Mouse (Mus musculus) intestine, embryonic 16.5 days (tissue): ENCODE measurements around the gene Pmpca. TPM values are rescaled to one million over a fixed set of nuclear protein-coding genes. Genes with fewer than 3 reads are reported as not detected.

Experiments
- ATAC-seq: fragments of 200-750 bp; cut with Nextera tagmentation; 2 replicates; pipeline ENCODE4 v1.8.0; 2017; ENCODE audit warnings: moderate TSS enrichment, moderate library complexity
- H3K27ac ChIP-seq: fragments of 300-500 bp; sonication (generic); 2 replicates; pipeline ENCODE4 v1.5.1; 2014; ENCODE audit warnings: mild to moderate bottlenecking, low read length
- H3K27me3 ChIP-seq: fragments of 300-500 bp; sonication (generic); replicated peaks from 2 replicates; pipeline ENCODE4 v1.6.1; 2014; ENCODE audit warnings: low read length, control low read depth, mixed read lengths; ENCODE audit not compliant: control insufficient read depth, insufficient read depth
- H3K36me3 ChIP-seq: fragments of 300-500 bp; sonication (generic); 2 replicates; pipeline ENCODE4 v1.6.1; 2014; ENCODE audit warnings: low read length, control low read depth; ENCODE audit not compliant: control insufficient read depth, insufficient read depth
- H3K4me1 ChIP-seq: fragments of 300-500 bp; sonication (generic); 2 replicates; pipeline ENCODE4 v1.6.1; 2014; ENCODE audit warnings: low read length, control low read depth, mixed read lengths; ENCODE audit not compliant: control insufficient read depth, insufficient read depth
- H3K4me2 ChIP-seq: fragments of 300-500 bp; sonication (generic); 2 replicates; pipeline ENCODE4 v1.6.1; 2014; ENCODE audit warnings: low read depth, low read length, control low read depth
- H3K4me3 ChIP-seq: fragments of 300-500 bp; sonication (generic); 2 replicates; pipeline ENCODE4 v1.5.1; 2014; ENCODE audit warnings: mild to moderate bottlenecking, low read length
- H3K9ac ChIP-seq: fragments of 300-500 bp; sonication (generic); 2 replicates; pipeline ENCODE4 v1.6.1; 2014; ENCODE audit warnings: low read depth, low read length
- H3K9me3 ChIP-seq: fragments of 300-500 bp; sonication (generic); 2 replicates; pipeline ENCODE4 v1.6.1; 2016; ENCODE audit warnings: low read length, control low read depth; ENCODE audit not compliant: control insufficient read depth
- WGBS: fragments of 180-500 bp; shearing (Covaris S2); extraction: QIAGEN DNeasy Blood & Tissue Kit; methylation state at CpG from one replicate; pipeline ENCODE4 v1.1.7; 2014; 5-methylcytosine and 5-hydroxymethylcytosine counted together
- polyA plus RNA-seq: library from polyadenylated mRNA; unstranded; fragments of >200 nt; fragmentation: Nextera tagmentation; extraction: Ambion mirVana; gene quantifications from 2 replicates; pipeline ENCODE4 v1.2.1, GENCODE M21; 2015

Pmpca gene
- polyA plus RNA-seq, 1 experiment from 2014 or later = 105 TPM

- WGBS = 93% methylated on average over 4 of the region's 4 CpGs
- H3K4me3 ChIP-seq = no peak overlapping the region
- no peak overlapping the region for H3K27ac ChIP-seq
- no peaks in the 10 kb centered on the region for H3K36me3 ChIP-seq
- ATAC-seq = no peak
- no peak overlapping the region for H3K9ac ChIP-seq
- no peaks in the 10 kb centered on the region for H3K27me3 ChIP-seq
- no peak overlapping the region for H3K4me2 ChIP-seq
- H3K4me1 ChIP-seq = peaks cover 11% of the 10 kb centered on the region
- H3K9me3 ChIP-seq = no peaks in the 10 kb centered on the region
These were observed 34.7 kb upstream of the Pmpca start for GRCm38 (mm10) chr2:26354401-26354800.

GRCm38 (mm10) chr2:26356231-26356630 lies 32.9 kb upstream of the Pmpca start:
- H3K4me2 ChIP-seq = no peak overlapping the region
- H3K4me1 ChIP-seq = peaks cover 7% of the 10 kb centered on the region
- WGBS = 83% methylated on average over 4 of the region's 4 CpGs
- no peak overlapping the region for H3K27ac ChIP-seq
- no peak overlapping the region for H3K4me3 ChIP-seq
- ATAC-seq = no peak
- H3K27me3 ChIP-seq = no peaks in the 10 kb centered on the region
- H3K9ac ChIP-seq = no peak overlapping the region
- no peaks in the 10 kb centered on the region for H3K9me3 ChIP-seq
- H3K36me3 ChIP-seq = no peaks in the 10 kb centered on the region

GRCm38 (mm10) chr2:26356678-26357077 lies 32.5 kb upstream of the Pmpca start:
- ATAC-seq = no peak
- H3K4me3 ChIP-seq = no peak overlapping the region
- WGBS = 74% methylated on average over 7 of the region's 7 CpGs
- no peaks in the 10 kb centered on the region for H3K27me3 ChIP-seq
- peaks cover 6% of the 10 kb centered on the region for H3K4me1 ChIP-seq
- H3K9me3 ChIP-seq = no peaks in the 10 kb centered on the region
- no peaks in the 10 kb centered on the region for H3K36me3 ChIP-seq
- H3K4me2 ChIP-seq = no peak overlapping the region
- H3K27ac ChIP-seq = no peak overlapping the region
- no peak overlapping the region for H3K9ac ChIP-seq

- Histone ChIP-seq H3K36me3 (no peaks in the 10 kb centered on the region), H3K4me3 (no peak overlapping the region), H3K4me1 (peaks cover 5% of the 10 kb centered on the region), H3K9me3 (no peaks in the 10 kb centered on the region), H3K27me3 (no peaks in the 10 kb centered on the region), H3K9ac (no peak overlapping the region), H3K27ac (no peak overlapping the region), H3K4me2 (no peak overlapping the region)
- no peak for ATAC-seq
- WGBS = 45% methylated on average over 15 of the region's 15 CpGs
These were observed 31.7 kb upstream of the Pmpca start for GRCm38 (mm10) chr2:26357484-26357883.

- H3K4me3 ChIP-seq = no peak overlapping the region
- no peaks in the 10 kb centered on the region for H3K9me3 ChIP-seq
- no peak overlapping the region for H3K27ac ChIP-seq
- no peaks in the 10 kb centered on the region for H3K27me3 ChIP-seq
- WGBS = 89% methylated on average over 13 of the region's 13 CpGs
- no peak for ATAC-seq
- no peak overlapping the region for H3K9ac ChIP-seq
- H3K4me1 ChIP-seq = no peaks in the 10 kb centered on the region
- H3K36me3 ChIP-seq = 0 out of 2 replicates have a peak, but pooled peaks cover 5% of the 10 kb centered on the region
- no peak overlapping the region for H3K4me2 ChIP-seq
These were observed 30.3 kb upstream of the Pmpca start for GRCm38 (mm10) chr2:26358667-26359320.

- Histone ChIP-seq H3K27me3 (no peaks in the 10 kb centered on the region), H3K4me1 (peaks cover 2% of the 10 kb centered on the region; the same call in 1 of the 2 replicates), H3K36me3 (peaks cover 11% of the 10 kb centered on the region; the same call in 1 of the 2 replicates), H3K9ac (no peak overlapping the region), H3K4me2 (no peak overlapping the region), H3K4me3 (no peak overlapping the region), H3K9me3 (no peaks in the 10 kb centered on the region), H3K27ac (no peak overlapping the region)
- WGBS = 92% methylated on average over 6 of the region's 6 CpGs
- no peak for ATAC-seq
These were observed 29.2 kb upstream of the Pmpca start for GRCm38 (mm10) chr2:26359983-26360382.

- Histone ChIP-seq H3K4me3 (no peak within 1 kb of the TSS), H3K4me1 (peaks cover 2% of the 10 kb centered on the region; the same call in 1 of the 2 replicates), H3K27me3 (no peaks in the 10 kb centered on the region), H3K27ac (no peak within 1 kb of the TSS), H3K9ac (peak within 1 kb of the TSS; percentile 8; the same call in 1 of the 2 replicates), H3K9me3 (no peaks in the 10 kb centered on the region), H3K36me3 (peaks cover 15% of the 10 kb centered on the region; the same call in 1 of the 2 replicates), H3K4me2 (no peak within 1 kb of the TSS)
- ATAC-seq = no peak
- 37% methylated on average over 3 of the region's 3 CpGs for WGBS
These were observed 28.4 kb upstream of the Pmpca start, which contains the start of gene Card9 for GRCm38 (mm10) chr2:26360772-26361171. TSS of gene Card9 (minus strand) at chr2:26360918.

- Histone ChIP-seq H3K27me3 (no peaks in the 10 kb centered on the region), H3K9ac (no peak overlapping the region), H3K4me1 (peaks cover 2% of the 10 kb centered on the region; the same call in 1 of the 2 replicates), H3K4me2 (no peak overlapping the region), H3K9me3 (no peaks in the 10 kb centered on the region), H3K36me3 (peaks cover 22% of the 10 kb centered on the region), H3K4me3 (no peak overlapping the region), H3K27ac (no peak overlapping the region)
- ATAC-seq = no peak
- 85% methylated on average over 5 of the region's 5 CpGs for WGBS
These were observed 26.1 kb upstream of the Pmpca start for GRCm38 (mm10) chr2:26362991-26363390.

GRCm38 (mm10) chr2:26363481-26363880 lies 25.7 kb upstream of the Pmpca start:
- 45% methylated on average over 5 of the region's 5 CpGs for WGBS
- no peak overlapping the region for H3K4me3 ChIP-seq
- no peak overlapping the region for H3K27ac ChIP-seq
- ATAC-seq = no peak
- H3K27me3 ChIP-seq = no peaks in the 10 kb centered on the region
- H3K4me1 ChIP-seq = peaks cover 2% of the 10 kb centered on the region; the same call in 1 of the 2 replicates
- H3K4me2 ChIP-seq = no peak overlapping the region
- H3K9ac ChIP-seq = no peak overlapping the region
- H3K9me3 ChIP-seq = no peaks in the 10 kb centered on the region
- peaks cover 23% of the 10 kb centered on the region for H3K36me3 ChIP-seq
